Mouse (Mus musculus): ENCODE results near the gene Vmn1r221. TPM values are rescaled to one million over a fixed set of nuclear protein-coding genes. Genes with fewer than 3 reads are reported as not detected.
"Not testable (repeated sequence)": the region's sequence is repeated elsewhere in the genome, so short reads cannot be mapped to it uniquely, and the experiment has no call there.

Gene Vmn1r221
- total RNA-seq (2015) (not detected in 2 replicates), total RNA-seq (2017) (not detected in 2 replicates)

GRCm38 (mm10) chr13:23213827-23214226 is at the start of gene Vmn1r221:
Vmn1r221 (plus strand) TSS chr13:23214127.
- not testable (repeated sequence) for ATAC-seq (replicated peaks; ENCODE audit: poor library complexity)

- ATAC-seq (replicated peaks; ENCODE audit: poor library complexity) = not testable (repeated sequence)
Measured at GRCm38 (mm10) chr13:23166471-23166870, 47.5 kb upstream of the Vmn1r221 start.

DNA sequence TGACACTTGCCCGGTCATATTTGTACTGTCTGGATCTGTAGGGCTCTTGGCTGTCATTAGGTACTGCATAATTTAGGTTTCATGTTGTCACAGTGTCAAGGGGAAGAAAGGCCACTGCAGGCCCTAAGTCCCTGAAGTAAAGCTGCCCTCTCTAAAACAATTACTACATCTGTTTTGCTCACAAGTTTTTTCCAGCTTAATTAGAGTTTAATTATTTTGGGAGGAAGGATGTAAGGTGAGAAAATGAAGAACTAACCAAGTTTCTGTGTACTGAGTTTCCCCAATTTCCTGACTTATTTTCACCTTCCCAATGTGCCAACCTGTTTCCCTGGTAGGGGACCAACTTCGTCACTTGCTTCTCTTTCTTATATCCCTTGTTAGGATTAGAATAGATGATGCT is 26.1 kb upstream of the Vmn1r221 start, which contains the start of gene Vmn1r220:
Vmn1r220 (minus strand) TSS at position 101 of the 400 bp plus-strand sequence.
- ATAC-seq (replicated peaks; ENCODE audit: poor library complexity) = no peak

- not testable (repeated sequence) for ATAC-seq (replicated peaks; ENCODE audit: poor library complexity)
Measured at GRCm38 (mm10) chr13:23203885-23204284, 10.0 kb upstream of the Vmn1r221 start.

GRCm38 (mm10) chr13:23235847-23236246 is 21.9 kb downstream of the Vmn1r221 start, which contains the start of gene Vmn1r222:
Vmn1r222 (minus strand) TSS chr13:23235947.
- not testable (repeated sequence) for ATAC-seq (replicated peaks; ENCODE audit: poor library complexity)

DNA sequence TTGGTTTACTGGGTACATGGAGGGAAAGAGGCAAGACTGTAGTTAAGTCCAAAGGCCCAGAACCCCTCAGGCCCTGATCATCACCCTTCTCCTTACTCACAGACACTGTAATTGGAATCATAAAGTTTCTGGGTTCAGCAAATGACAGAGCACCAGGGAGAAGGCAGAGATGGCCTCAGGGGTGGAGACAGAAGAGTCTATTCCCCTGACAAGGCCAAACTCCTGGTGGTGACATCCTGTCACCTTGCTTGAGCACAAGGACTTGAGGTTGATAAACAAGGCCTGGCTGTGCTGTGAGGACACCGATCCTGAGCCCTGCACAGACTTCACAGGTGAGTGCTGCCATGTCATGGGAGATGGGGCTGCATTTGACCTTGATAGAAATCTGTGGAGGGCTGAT is 32.9 kb downstream of the Vmn1r221 start, which contains the start of gene Vmn1r223:
Vmn1r223 (plus strand) TSS at position 301 of the 400 bp plus-strand sequence.
- ATAC-seq (replicated peaks; ENCODE audit: poor library complexity) = not testable (repeated sequence)

DNA sequence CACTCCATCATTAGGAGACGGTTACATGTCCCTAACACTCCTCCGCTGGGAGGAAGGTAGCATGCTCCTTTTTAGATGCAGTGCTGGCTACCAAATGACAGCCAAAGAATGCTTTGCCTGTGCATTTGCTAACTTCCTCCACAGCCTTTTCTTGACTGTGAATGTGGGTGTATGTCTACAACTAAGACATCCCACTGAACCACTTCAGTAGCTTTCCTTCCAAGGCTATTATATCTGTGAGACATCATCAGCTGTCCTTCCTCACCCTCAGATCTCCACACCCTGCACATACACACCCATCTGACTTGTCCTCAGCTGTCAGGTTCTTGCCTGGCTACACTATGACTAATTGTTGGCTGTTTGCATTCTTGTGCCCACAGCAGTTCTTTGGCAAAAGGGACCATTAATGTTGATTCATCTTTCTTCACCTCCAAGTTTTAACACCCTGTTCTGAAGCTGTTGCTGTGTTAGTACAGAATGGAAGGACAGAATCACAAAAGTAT is 44.7 kb downstream of the Vmn1r221 start:
- no peak for ATAC-seq (replicated peaks; ENCODE audit: poor library complexity)

GRCm38 (mm10) chr13:23268606-23269005 is 54.7 kb downstream of the Vmn1r221 start:
- ATAC-seq (replicated peaks; ENCODE audit: poor library complexity) = not testable (repeated sequence)

- not testable (repeated sequence) for ATAC-seq (replicated peaks; ENCODE audit: poor library complexity)
Measured at GRCm38 (mm10) chr13:23269127-23269526, 55.2 kb downstream of the Vmn1r221 start.

DNA sequence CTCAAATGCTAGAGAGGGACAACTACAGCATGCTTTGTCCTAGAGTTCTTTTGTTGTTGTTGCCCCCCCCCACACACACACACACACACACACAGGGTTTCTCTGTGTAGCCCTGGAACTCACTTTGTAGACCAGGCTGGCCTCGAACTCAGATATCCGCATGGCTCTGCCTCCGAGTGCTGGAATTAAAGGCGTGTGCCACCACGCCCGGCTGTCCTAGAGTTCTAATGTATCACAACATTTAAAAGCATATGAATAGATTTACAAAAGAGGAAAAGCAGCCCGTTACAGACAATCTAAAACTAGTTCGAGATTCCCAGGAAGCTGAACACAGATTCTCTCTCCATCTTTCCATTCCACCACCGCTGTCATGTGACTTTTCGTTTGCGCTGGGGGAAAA is 55.8 kb downstream of the Vmn1r221 start:
- ATAC-seq (replicated peaks; ENCODE audit: poor library complexity) = no peak

DNA sequence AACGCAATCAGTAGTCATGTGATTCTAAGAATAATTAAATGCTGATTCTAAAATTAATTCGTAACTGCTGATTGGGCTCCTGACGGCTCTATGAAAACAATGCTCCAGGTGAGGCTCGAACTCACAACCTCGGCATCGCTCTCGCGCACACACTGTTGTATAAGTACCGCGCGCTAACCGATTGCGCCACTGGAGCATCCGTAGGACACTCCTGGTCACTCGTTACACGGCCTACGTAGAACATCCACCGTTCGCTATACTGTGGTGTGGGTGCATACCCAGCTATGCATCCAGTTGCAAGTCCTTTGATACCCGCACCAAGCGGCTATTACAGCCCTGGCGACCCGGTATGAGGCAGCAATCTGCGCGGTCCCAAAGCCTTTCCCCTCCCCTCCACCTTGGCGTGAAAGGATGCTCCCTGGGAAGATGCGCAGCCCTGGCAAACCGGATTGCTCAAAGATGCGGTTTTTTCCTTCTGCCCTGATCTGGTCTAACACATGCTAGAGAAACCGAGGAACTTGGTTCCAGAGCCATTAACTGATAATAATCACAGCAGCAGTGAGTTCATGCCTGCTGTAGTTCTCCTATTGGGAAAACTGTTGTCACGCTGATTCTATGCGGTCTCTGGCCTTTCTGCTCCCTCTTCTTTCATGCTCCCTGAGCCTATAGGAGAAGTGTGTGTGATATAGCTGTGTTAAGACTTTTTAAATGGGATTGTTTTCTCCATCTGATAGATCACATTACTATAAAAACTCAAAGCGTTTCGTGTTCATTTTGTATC is 56.6 kb downstream of the Vmn1r221 start:
- peak; percentile 26 for ATAC-seq (replicated peaks; ENCODE audit: poor library complexity)

Other genes starting within 250 kb of the Vmn1r221 start
- gene Vmn1r213, start 206.5 kb upstream of the Vmn1r221 start, total RNA-seq (2015) = not detected in 2 replicates
- not detected in 2 replicates for gene Vmn1r213, start 206.5 kb upstream of the Vmn1r221 start, total RNA-seq (2017)
- not detected in 2 replicates for gene Vmn1r214, start 183.7 kb upstream of the Vmn1r221 start, total RNA-seq (2015)
- gene Vmn1r214, start 183.7 kb upstream of the Vmn1r221 start, total RNA-seq (2017) = not detected in 2 replicates
- not detected in 2 replicates for gene Vmn1r215, start 146.1 kb upstream of the Vmn1r221 start, total RNA-seq (2015)
- gene Vmn1r215, start 146.1 kb upstream of the Vmn1r221 start, total RNA-seq (2017) = not detected in 2 replicates
- gene Vmn1r217, start 95.9 kb upstream of the Vmn1r221 start, total RNA-seq (2015) = not detected in 2 replicates
- gene Vmn1r217, start 95.9 kb upstream of the Vmn1r221 start, total RNA-seq (2017) = not detected in 2 replicates
- gene Vmn1r218, start 81.0 kb upstream of the Vmn1r221 start, total RNA-seq (2015) = not detected in 2 replicates
- gene Vmn1r218, start 81.0 kb upstream of the Vmn1r221 start, total RNA-seq (2017) = not detected in 2 replicates
- gene Vmn1r219, start 54.8 kb upstream of the Vmn1r221 start, total RNA-seq (2015) = not detected in 2 replicates
- gene Vmn1r219, start 54.8 kb upstream of the Vmn1r221 start, total RNA-seq (2017) = not detected in 2 replicates
- gene Vmn1r220, start 26.2 kb upstream of the Vmn1r221 start, total RNA-seq (2015) = not detected in 2 replicates
- gene Vmn1r220, start 26.2 kb upstream of the Vmn1r221 start, total RNA-seq (2017) = not detected in 2 replicates
- gene Vmn1r222, start 21.8 kb downstream of the Vmn1r221 start, total RNA-seq (2015) = not detected in 2 replicates
- gene Vmn1r222, start 21.8 kb downstream of the Vmn1r221 start, total RNA-seq (2017) = not detected in 2 replicates
- gene Vmn1r223, start 33.0 kb downstream of the Vmn1r221 start, total RNA-seq (2015) = not detected in 2 replicates
- not detected in 2 replicates for gene Vmn1r223, start 33.0 kb downstream of the Vmn1r221 start, total RNA-seq (2017)
- 21.9 and 24.3 TPM in 2 replicates for gene Zfp322a, start 155.1 kb downstream of the Vmn1r221 start, total RNA-seq (2015)
- gene Zfp322a, start 155.1 kb downstream of the Vmn1r221 start, total RNA-seq (2017) = 39.4 and 75.5 TPM in 2 replicates
- gene Abt1, start 209.7 kb downstream of the Vmn1r221 start, total RNA-seq (2015) = 7.1 and 7.4 TPM in 2 replicates
- 9.5 and 11.0 TPM in 2 replicates for gene Abt1, start 209.7 kb downstream of the Vmn1r221 start, total RNA-seq (2017)

Measured in megakaryocyte progenitor cell, adult 5-6 weeks (primary cell).